Mouse (Mus musculus) Patski (cell line): ENCODE measurements around the gene Nedd4. TPM values are rescaled to one million over a fixed set of nuclear protein-coding genes. Genes with fewer than 3 reads are reported as not detected.
"Not testable (repeated sequence)": the region's sequence is repeated elsewhere in the genome, so short reads cannot be mapped to it uniquely, and the experiment has no call there.

Experiments used
- ATAC-seq: fragments of 100-300 bp; one replicate; pipeline ENCODE4 v1.8.0; 2021
- CTCF ChIA-PET: fragments of 350-600 bp; sonication (Branson Sonifier 250); formaldehyde crosslinking; loops from one replicate; lab custom pipeline; 2022; ENCODE audit warnings: inconsistent platforms; lab: Charles Lee
- POLR2A ChIA-PET: fragments of 350-600 bp; sonication (Branson Sonifier 250); formaldehyde crosslinking; loops from one replicate; lab custom pipeline; 2022; ENCODE audit warnings: antibody characterized with exemption, inconsistent platforms; lab: Charles Lee
- DNase-seq: peaks from one replicate; pipeline ENCODE4 v3.0.0-alpha.2; 2011; ENCODE audit warnings: low read depth, low spot score
- H3K27me3 ChIP-seq: fragments of 371-371 bp; one replicate; pipeline ENCODE4 v1.5.1; 2021
- CTCF ChIP-seq: fragments of 100-300 bp; IDR thresholded peaks from one replicate; pipeline ENCODE4 v1.5.1; 2021
- in situ Hi-C: fragments of 300-500 bp; cut with MboI; formaldehyde crosslinking; loops from 3 replicates; pipeline ENCODE4 v1.11.1; 2018; ENCODE audit warnings: low pct_unique_long_range_greater_than_20kb, mixed read lengths
- polyA plus RNA-seq: library from polyadenylated mRNA; unstranded; gene quantifications from one replicate; pipeline ENCODE4 v1.2.3, GENCODE M21; 2021

The Nedd4 gene
- polyA plus RNA-seq, 1 experiment from 2014 or later, result 693 TPM

GRCm38 (mm10) chr9:72637243-72637642 lies 24.9 kb upstream of the Nedd4 start:
- in situ Hi-C loops, result loop anchor here (5.0 kb wide), 1 partner anchor 35 kb away; no protein-coding TSS in a partner anchor
- no peak for TF ChIP-seq CTCF
- ChIA-PET POLR2A (no interaction called here), CTCF (interaction anchor here (1.3 to 8.1 kb wide), 3 partner anchors 9 to 35 kb away, joined by 8 to 78 read pairs (median 28); no protein-coding TSS in a partner anchor)
- no peak for DNase-seq
- H3K27me3 ChIP-seq, result no peaks in the 10 kb centered on the region
- ATAC-seq, result no peak

GRCm38 (mm10) chr9:72638951-72639842 lies 22.9 kb upstream of the Nedd4 start:
- in situ Hi-C loops, result loop anchor here (5.0 kb wide), 1 partner anchor 33 kb away; no protein-coding TSS in a partner anchor
- no peaks in the 10 kb centered on the region for H3K27me3 ChIP-seq

GRCm38 (mm10) chr9:72639843-72640621 lies 22.1 kb upstream of the Nedd4 start:
- ChIA-PET CTCF (interaction anchor here (4.9 to 8.1 kb wide), 2 partner anchors 24 to 32 kb away, joined by 28 to 78 read pairs; no protein-coding TSS in a partner anchor), POLR2A (interaction anchor here (0.6 to 3.5 kb wide), 6 partner anchors 13 to 31 kb away, joined by 3 to 29 read pairs (median 4); partner anchors contain the start of gene Nedd4)
- DNase-seq, result peak; percentile 79
- TF ChIP-seq CTCF, result no peak
- in situ Hi-C loops, result loop anchor here (5.0 kb wide), 1 partner anchor 32 kb away; no protein-coding TSS in a partner anchor
- H3K27me3 ChIP-seq, result no peaks in the 10 kb centered on the region
- peak; percentile 75 for ATAC-seq

More at GRCm38 (mm10) chr9:72638951-72639842, 22.9 kb upstream of the Nedd4 start:
- ATAC-seq, result no peak
- CTCF ChIA-PET, result interaction anchor here (4.9 to 8.1 kb wide), 2 partner anchors 25 to 33 kb away, joined by 28 to 78 read pairs; no protein-coding TSS in a partner anchor
- no peak for TF ChIP-seq CTCF
- no peak for DNase-seq
- POLR2A ChIA-PET, result interaction anchor here (0.6 to 3.5 kb wide), 6 partner anchors 13 to 41 kb away, joined by 3 to 29 read pairs (median 4); partner anchors contain the start of gene Nedd4

GRCm38 (mm10) chr9:72640642-72641041 lies 21.5 kb upstream of the Nedd4 start:
- DNase-seq (no peak), ATAC-seq (no peak)
- POLR2A ChIA-PET, result interaction anchor here (1.5 to 3.5 kb wide), 4 partner anchors 12 to 27 kb away, joined by 4 to 29 read pairs (median 4); partner anchors contain the start of gene Nedd4
- TF ChIP-seq CTCF, result no peak
- H3K27me3 ChIP-seq, result no peaks in the 10 kb centered on the region
- in situ Hi-C loops, result no loop called here
- CTCF ChIA-PET, result interaction anchor here (4.9 to 8.1 kb wide), 2 partner anchors 24 to 31 kb away, joined by 28 to 78 read pairs; no protein-coding TSS in a partner anchor

GRCm38 (mm10) chr9:72641093-72641680 lies 21.0 kb upstream of the Nedd4 start:
- no peak for TF ChIP-seq CTCF
- CTCF ChIA-PET, result interaction anchor here (4.9 to 8.1 kb wide), 2 partner anchors 23 to 31 kb away, joined by 28 to 78 read pairs; no protein-coding TSS in a partner anchor

GRCm38 (mm10) chr9:72642756-72643447 lies 19.2 kb upstream of the Nedd4 start:
- DNase-seq, in situ Hi-C loops, H3K27me3 ChIP-seq, CTCF ChIA-PET, POLR2A ChIA-PET, ATAC-seq: not testable (repeated sequence)

More at GRCm38 (mm10) chr9:72641093-72641680, 21.0 kb upstream of the Nedd4 start:
- in situ Hi-C loops, result no loop called here
- ATAC-seq (no peak), DNase-seq (no peak)
- POLR2A ChIA-PET, result interaction anchor here (1.0 to 3.5 kb wide), 4 partner anchors 12 to 36 kb away, joined by 3 to 29 read pairs (median 4); partner anchors contain the start of gene Nedd4
- H3K27me3 ChIP-seq, result no peaks in the 10 kb centered on the region

GRCm38 (mm10) chr9:72643651-72644417 lies 18.3 kb upstream of the Nedd4 start:
- POLR2A ChIA-PET, result no interaction called here
- in situ Hi-C loops, result no loop called here
- CTCF ChIA-PET, result interaction anchor here (0.7 to 1.4 kb wide), 5 partner anchors 11 to 28 kb away, joined by 3 to 4 read pairs (median 4); no protein-coding TSS in a partner anchor
- TF ChIP-seq CTCF, result no peak
- DNase-seq (no peak), ATAC-seq (no peak)
- no peaks in the 10 kb centered on the region for H3K27me3 ChIP-seq

GRCm38 (mm10) chr9:72644418-72645110 lies 17.6 kb upstream of the Nedd4 start:
- POLR2A ChIA-PET, result interaction anchor here (0.6 to 0.9 kb wide), 2 partner anchors 9 to 18 kb away, joined by 4 to 6 read pairs; no protein-coding TSS in a partner anchor
- peak; percentile 41 for ATAC-seq
- no peaks in the 10 kb centered on the region for H3K27me3 ChIP-seq
- TF ChIP-seq CTCF, result no peak
- in situ Hi-C loops, result no loop called here
- CTCF ChIA-PET, result interaction anchor here (0.7 to 1.4 kb wide), 6 partner anchors 9 to 28 kb away, joined by 3 to 4 read pairs (median 4); no protein-coding TSS in a partner anchor
- no peak for DNase-seq
